Mouse (Mus musculus) left cerebral cortex, postnatal 14 days (tissue): ENCODE results near the gene Adcy6. TPM values are rescaled to one million over a fixed set of nuclear protein-coding genes. Genes with fewer than 3 reads are reported as not detected.
"Not testable (repeated sequence)": the region's sequence is repeated elsewhere in the genome, so short reads cannot be mapped to it uniquely, and the experiment has no call there.

Source experiments
- DNase-seq, 2 experiments: peaks; one replicate each; pipeline ENCODE4 v3.0.0; 2021 to 2022; ENCODE audit warnings: low spot score in 2 of 2, mixed read lengths in 1 of 2
- intact Hi-C: fragments of 180-260 bp; cut with DNase I; formaldehyde crosslinking; loops from one replicate; pipeline ENCODE4 v1.15.1; 2025
- total RNA-seq, 2 experiments: library from RNA; stranded (reverse); gene quantifications; 2 replicates each; pipeline ENCODE4 v1.2.3; 2021

Gene Adcy6
- total RNA-seq, 2 experiments from 2014 or later, result 47.8 to 50.2 TPM

DNA sequence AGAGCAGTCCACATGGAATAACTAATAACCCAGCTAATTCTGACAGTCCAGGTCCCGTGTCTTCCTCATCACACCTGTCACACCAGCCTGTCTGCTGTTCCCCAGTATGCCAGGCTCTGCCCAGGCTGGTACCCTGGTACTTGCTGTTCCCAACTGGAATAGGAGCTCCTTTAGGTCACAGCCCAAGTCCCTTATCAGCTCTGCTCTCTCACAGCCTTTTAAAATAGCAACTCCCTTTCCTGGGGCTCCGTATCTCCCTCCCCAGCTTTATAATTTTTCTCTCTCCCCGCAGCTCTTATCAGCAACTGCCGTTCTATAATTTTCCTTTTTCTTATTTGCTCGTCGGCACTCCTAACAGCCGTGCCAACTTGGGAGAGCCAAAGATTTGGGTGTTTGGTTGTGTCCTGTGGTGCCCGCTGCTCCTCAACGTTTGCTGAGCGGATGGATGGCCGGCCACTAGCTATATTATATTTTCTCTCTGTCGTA is 3.8 kb downstream of the Adcy6 start:
- no peak for DNase-seq
- intact Hi-C loops, result no loop called here

DNA sequence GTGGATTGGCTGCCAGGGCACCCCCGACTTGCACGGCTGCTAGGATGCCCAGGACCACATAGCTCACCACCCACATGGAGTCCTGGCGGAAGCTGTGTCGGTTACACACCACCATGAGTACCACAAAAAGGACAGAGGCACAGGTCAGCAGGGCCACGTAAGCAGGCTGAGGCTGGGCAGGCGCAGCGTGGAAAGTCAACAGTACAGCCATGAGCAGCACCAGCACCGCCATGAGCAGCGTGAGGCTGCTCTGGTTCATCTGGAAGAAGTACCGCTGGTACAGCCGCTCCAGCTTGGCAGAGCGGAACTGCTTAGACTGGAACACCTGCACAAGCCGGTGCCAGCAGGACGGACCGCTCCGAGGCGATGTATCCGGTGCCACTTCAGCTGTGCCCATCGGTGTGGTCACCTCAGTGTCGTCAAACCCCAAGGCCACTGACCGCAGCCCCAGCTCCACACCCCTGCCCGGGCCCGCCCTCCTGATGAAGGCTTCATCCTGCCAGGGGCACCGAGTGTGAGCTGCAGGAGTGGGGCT is 5.8 kb downstream of the Adcy6 start:
- intact Hi-C loops, result no loop called here
- no peak for DNase-seq

DNA sequence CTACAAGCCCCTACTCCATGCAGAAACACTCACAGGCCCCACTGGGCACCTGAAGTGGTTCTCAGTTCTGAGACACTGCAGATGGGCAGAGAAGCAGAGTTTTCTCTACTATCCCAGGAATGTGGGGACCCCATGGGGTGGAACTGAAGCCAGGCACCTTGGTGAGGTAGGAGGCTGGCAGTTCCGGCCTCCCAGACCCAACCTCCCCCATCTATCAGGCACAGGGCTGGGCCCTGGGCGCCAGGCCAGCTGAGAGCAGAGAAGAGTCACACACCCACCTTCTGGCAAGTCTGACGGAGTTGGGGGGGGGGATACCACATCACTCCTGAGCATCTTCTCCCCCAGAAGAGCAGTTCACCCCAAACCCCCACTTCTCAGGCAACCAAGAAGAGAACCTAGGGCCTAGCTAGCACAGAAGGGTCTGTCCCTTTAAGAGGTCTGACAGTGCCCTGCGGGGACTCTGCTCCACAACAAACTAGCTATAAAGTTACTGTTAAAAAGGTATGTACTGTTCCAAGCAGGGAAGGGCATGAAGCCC is 6.9 kb downstream of the Adcy6 start:
- DNase-seq, result no peak
- intact Hi-C loops, result no loop called here

DNA sequence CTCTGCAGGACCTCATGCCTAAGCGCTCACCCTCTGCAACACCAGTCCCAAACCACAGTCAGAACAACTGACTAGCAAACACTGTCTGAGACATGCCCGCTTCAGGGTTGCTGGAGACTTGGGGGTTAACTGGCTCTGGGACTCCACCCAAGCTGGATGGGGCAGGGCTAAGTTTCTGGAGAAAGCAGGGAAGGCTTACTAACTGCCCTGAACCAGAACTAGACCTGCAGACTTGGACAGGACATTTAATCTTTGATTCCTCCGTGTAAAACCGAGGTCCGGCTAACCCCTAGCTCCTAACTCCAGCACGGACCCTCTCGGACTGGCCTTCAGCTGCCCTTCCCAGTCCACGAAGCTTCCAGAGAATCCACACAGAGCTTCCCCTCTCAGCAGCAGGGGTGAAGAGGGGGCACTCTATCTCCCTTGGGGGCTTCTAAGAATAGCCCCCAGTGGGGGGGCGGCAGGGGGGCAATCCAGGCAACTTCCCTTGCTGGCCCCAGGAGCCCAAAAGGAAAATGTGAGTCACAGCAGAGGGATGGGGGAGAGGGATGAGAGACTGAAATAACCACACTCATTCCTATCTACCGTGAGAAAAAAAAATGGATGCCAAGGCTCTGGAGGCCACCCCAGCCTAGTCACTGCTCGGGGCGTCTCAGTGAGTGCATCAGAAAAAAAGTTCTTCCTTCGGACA is 7.5 kb downstream of the Adcy6 start:
- intact Hi-C loops, result no loop called here
- no peak for DNase-seq

DNA sequence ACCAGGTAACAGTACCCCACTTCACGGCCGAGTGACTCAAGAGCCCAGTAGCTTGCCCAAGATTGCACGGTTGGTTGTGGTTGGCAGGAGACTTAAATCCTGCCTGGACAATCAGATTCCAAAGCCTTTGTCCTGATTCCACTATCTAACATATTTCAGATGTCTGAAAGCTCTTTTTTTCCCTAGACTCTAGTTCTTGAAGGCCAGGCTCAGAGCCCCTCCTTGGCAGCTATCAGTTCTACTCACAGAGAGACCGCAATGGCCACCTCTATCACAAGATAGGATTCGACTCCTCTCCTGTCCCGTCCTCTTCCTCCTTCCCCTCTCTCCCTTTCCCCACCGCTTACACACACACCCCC is 8.1 kb downstream of the Adcy6 start:
- DNase-seq, result no peak
- intact Hi-C loops, result no loop called here

DNA sequence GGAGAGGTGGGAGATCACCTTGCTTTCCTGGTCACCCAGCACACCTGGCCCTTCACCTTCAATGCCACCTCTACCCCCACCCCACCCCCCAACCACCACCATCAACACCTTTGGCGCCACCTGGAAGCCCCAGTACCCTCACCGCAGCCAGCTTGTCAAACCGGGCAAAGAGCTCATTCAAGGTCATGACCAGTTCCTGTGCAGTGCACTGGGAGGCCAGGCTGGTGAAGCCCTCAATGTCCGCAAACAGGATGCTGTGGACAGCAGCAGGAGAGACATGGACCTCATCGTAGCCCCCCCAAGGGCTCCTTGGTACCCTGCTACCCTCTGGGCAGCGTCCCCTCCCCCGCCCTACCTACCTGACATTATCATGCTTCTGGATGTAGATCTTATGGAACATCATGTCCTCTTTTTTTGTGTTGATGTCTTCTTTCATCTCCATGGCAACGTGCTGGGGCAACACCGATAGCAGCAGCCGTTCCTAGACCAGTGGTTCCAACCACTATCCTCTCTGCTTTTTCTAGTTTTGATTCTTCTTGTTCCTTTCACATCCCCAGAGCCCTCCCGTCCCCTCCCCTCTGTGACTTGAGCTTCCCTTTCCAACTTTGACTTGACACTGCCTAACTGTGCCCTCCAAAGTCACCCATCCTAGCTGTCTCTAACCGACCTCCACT is 9.7 kb downstream of the Adcy6 start:
- intact Hi-C loops, result no loop called here
- peak in 1 of 2 experiments; percentile 71 for DNase-seq

DNA sequence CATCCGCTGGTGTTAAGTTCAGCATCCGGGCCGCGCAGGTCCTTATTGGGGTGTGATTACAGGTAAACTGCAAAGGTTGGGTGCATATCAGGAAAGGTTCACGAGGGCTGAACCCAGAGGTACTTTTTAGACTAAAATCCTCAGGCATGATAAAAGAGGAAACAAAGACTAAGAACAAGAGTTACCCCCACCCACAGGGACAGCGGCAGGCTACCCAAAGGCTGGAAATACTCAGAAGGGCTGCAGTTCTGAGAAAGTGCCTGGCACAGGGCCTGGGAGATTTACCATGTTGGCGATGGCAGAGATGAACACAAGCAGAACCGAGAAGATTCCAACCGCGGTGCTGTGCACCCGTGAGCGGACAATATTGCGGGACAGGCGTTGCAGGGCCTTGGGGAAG is 13.3 kb downstream of the Adcy6 start:
- intact Hi-C loops, result no loop called here
- no peak for DNase-seq

DNA sequence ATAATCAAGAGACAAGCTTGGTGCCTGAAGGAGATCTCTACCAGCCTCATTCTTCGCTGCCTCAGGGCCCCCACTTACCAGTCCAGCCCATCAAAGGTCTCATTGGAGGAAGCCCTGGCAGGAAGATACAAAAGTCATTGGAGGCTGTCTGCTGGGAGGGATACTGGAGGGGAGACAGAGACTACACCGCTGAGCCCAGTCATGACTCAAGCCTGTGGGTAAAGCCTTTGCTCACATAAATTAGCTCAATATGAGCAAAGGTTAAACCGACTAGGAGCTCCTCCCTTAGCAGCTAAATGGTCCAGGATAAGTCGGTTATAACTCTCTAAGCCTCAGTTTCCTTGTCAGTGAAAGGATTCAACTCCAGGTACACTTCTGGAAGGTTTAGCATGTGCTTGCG is 14.8 kb downstream of the Adcy6 start:
- DNase-seq, result no peak
- intact Hi-C loops, result no loop called here

DNA sequence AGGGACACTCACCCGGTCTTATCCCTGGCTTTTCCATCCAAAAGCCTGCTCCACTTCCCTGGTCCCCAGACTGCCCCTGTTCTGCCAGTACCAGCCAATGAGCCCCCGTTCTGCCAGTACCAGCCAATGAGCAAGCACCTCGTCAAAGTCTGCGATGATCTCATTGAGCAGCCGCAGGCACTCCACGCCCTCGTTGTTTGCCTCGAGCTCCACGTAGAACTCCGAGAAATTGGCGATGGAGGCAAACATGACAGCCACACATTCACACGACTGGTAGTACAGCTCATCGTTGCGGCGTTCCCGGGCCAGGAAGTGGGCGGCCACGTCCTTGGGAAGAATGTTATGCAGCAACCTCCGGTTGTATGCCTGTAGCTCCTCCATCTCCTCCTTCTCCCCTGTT is 15.7 kb downstream of the Adcy6 start:
- intact Hi-C loops, result no loop called here

DNA sequence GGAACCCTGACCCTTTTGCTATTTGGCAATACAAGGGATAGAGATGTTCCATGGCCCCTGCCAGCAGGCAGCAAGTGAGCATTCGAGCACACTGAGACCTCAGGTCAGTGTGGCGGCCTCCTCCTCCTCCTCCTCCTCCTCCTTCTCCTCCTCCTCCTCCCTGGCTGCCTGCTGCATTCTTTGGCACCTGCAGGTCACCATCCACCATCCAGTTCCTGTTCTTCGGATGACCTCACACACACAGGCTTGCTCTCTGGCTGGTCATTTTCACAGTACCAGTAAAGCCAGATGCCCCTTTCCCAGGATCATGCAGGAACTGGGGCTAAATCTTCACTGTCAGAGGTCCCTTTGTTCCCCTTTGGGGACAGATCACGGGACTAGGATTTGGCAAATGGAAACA is 18.5 kb downstream of the Adcy6 start:
- intact Hi-C loops, result no loop called here

More for the DNA sequence above, 15.7 kb downstream of the Adcy6 start:
- DNase-seq, result peak; percentile 19 to 62

DNA sequence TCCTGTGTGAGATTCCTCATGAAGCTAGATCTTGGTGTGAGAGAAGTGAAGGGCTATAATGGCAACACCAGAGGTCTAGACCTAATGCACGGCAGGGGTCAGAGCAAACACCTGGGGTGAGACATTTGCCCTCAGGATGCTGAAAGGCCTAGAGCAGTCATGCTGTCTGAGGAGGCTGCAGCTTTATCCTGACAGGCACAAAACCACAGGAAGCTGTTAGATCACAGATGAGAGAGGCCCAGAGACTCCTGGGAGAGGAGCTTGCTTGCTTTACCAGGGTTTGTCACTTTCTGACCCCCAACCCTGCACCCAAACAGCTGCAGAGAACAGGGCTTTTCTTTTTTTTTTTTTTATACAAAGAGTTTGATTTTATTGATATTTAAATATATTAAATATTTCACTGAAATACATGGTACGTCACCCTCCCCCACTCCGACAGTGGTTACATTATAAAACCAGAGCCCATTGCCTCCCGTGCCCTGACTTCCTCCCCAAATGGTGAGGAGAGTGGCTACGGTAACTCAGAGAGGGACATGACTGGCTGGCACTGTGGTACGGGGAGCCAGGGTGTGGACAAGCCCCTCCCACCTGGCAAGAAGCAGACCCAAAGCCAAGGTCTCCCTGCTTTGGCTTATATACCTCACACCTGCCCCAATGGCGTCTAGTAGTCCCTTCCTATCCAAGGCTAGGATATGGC is 20.1 kb downstream of the Adcy6 start:
- intact Hi-C loops, result no loop called here
- DNase-seq, result no peak

More for the DNA sequence above, 18.5 kb downstream of the Adcy6 start:
- DNase-seq, result no peak

DNA sequence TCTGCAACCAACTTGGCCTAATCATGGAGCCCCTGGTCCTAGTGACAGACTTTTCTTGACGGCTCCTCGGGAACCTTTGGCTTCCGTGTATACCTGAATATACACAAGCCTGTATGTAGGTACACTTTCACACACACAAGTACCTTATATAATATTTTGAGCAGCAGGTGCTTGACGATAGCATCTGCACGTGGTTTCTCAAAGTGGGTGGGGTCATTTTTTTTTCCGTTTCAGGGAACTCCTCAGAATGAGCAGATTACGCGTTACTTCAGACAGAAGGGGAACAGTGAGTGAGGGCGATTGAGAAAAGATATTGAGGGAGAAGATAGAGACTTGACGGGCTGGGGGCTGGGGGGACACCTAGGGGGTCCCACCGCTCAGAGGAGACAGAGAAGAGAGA is 22.1 kb downstream of the Adcy6 start:
- intact Hi-C loops, result no loop called here
- no peak for DNase-seq

DNA sequence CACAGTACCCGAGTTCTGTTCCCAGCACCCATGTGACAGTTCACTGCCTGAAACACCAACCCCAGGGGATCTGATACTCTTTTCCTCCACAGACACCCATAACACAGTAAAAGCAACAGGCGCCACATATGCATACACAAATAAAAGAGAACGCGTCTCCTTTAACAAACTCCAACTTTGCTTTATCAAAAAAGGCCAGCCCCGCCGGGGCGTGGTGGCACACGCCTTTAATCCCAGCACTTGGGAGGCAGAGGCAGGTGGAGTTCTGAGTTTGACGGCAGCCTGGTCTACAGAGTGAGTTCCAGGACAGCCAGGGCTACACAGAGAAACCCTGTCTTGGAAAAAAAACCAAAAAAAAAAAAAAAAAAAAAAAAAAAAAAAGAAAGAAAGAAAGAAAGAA is 23.7 kb downstream of the Adcy6 start:
- DNase-seq, intact Hi-C loops: not testable (repeated sequence)

DNA sequence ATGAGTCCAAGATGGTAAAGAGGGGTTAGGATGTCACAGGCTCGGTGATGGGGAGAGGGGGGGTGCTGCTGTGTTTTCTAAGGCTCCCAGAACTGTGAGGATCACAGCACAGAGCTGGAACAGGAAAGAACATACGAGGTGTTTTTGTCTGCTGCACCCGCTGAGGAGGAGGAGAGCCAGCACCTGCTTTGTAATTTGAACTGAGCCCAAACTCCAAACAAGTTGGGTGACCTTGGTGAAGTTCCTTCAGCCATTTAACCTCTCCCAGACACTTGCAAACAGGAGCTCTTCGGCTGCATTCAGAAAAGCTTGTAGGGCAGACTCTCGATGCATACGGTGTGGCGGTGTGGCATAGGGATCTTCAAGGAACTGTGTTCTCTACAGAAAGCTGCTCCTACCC is 24.5 kb downstream of the Adcy6 start:
- no peak for DNase-seq
- intact Hi-C loops, result no loop called here

DNA sequence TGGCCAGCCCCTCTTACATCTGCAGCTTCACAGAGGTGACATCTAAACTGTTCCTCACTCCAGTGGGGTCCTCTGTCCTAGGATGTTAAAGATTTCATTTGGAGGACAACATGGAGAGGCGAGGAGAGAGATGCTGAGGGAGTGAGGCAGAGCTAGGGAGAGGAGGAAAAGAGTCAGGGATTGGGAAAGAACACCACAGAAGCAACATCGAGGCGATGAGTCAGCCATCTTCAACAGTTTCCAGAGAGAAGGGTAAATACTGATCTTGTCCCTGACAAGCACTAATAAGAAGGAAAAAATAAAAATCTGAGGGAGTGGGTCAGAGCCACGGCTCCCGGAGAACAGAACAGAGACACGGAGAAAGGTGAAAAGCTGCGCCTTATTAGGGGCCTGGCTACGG is 26.9 kb downstream of the Adcy6 start:
- DNase-seq, result no peak
- intact Hi-C loops, result loop anchor here (5.0 kb wide), 1 partner anchor 209 kb away; no protein-coding TSS in a partner anchor

DNA sequence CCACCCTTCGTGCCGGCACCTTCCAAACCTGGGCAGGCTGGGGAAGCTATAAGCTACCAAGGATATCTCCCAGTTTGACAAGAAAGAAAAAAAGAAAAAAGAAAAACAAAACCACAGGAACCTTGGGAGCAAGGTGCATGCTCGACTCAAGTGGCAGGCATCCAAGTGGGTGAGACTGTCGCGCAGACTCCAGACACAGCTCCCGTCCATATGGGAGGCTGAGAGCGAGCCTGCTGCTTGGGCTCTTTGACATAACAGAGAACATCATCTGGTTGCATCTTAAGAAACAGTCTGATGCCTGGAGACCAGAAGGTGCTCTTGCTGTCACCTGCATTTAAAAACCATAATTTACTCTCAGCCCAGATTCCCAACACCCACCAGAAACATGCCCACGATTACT is 27.5 kb downstream of the Adcy6 start:
- peak in 1 of 2 experiments; percentile 39 for DNase-seq
- intact Hi-C loops, result loop anchor here (5.0 kb wide), 1 partner anchor 210 kb away; no protein-coding TSS in a partner anchor

DNA sequence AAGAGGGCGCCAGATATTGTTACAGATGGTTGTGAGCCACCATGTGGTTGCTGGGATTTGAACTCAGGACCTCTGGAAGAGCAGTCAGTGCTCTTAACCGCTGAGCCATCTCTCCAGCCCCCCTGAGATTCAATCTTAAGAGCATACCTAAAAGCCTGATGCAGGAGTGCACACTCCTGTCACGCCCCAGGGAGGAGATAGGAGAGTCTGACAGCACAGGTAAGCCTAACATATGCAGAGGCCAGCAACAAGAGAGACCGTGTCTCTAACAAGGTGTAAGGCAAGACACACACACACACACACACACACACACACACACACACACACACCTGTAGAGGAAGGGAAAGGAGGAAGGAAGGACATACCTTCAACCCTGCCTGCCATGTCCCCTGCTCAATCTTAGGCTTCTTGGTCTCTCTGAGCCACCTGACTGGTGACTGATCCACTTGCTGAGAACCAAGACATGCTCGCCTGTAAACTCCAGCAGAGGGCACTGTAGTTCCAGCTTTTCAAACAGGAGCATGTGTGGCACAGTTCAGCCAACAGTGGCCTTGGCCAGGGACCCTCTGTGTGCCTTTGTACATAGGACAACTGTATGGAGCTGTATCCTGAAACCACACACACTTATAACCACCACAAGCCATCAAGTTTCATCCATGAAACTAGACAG is 29.9 kb downstream of the Adcy6 start:
- peak; percentile 89 to 91 for DNase-seq
- intact Hi-C loops, result loop anchor here (1.0 to 5.0 kb wide), 2 partner anchors 37 to 212 kb away; no protein-coding TSS in a partner anchor

DNA sequence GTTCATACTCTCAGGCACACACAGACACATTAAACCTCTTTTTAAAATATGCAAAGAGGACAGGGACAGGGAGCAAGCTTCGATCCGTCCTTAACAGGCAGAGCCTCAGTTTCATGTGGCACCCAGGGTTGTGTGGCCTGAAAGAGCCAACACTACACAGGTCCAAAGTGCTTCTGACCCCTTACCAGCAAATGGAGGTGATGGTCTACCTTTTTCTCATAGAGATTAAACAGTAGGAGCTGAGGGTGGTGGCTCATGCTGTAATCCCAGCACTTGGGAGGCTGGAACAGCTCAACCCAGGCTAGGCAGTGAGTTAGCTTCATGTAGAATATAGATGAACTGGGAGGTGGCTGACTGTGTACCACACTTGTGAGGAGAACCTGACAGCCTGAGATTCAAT is 30.6 kb downstream of the Adcy6 start:
- intact Hi-C loops, result no loop called here
- DNase-seq, result no peak

DNA sequence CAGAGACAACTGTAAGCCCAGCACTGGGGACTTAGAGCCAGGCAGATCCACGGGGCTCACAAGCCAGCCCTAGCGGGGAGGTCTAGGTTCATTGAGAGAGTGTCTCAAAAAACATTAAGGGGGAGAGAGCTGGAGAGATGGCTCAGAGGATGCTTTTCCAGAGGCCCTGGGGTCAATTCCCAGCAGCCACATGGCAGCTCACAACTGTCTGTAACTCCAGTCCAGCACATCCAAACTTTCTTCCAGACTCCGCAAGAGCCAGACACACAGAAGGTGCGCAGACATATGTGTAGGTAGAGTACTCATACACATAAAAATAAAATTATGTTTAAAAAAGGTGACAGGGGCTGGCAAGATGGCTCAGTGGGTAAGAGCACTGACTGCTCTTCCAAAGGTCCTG is 36.6 kb downstream of the Adcy6 start:
- no peak for DNase-seq
- intact Hi-C loops, result no loop called here
